Mouse (Mus musculus): ENCODE results near the gene Pigyl. TPM values are rescaled to one million over a fixed set of nuclear protein-coding genes. Genes with fewer than 3 reads are reported as not detected.

The Pigyl gene
- polyA plus RNA-seq (2012; rRNA removed): 64.8 and 73.5 TPM in 2 replicates

- Histone ChIP-seq H3K36me3 (ENCODE audit: control insufficient read depth, insufficient read depth, low read length) (no peaks in the 10 kb centered on the region), H3K4me3 (ENCODE audit: control insufficient read depth, low read depth, low read length) (peak within 1 kb of the TSS; percentile 97), H3K27me3 (ENCODE audit: control insufficient read depth, insufficient read depth, low read length) (no peaks in the 10 kb centered on the region), H3K27ac (ENCODE audit: control insufficient read depth, insufficient read depth, low read depth, low read length) (peak within 1 kb of the TSS; percentile 94), H3K4me1 (ENCODE audit: control insufficient read depth, insufficient read depth, low read length) (peaks cover 20% of the 10 kb centered on the region)
- TF ChIP-seq POLR2A (IDR thresholded peaks at IDR 0.05; ENCODE audit: control insufficient read depth, low read depth, low read length): peak; percentile 77
- TF ChIP-seq CTCF (IDR thresholded peaks at IDR 0.05; ENCODE audit: control insufficient read depth, insufficient read depth, insufficient replicate concordance, low read depth, low read length): no peak
Observed at GRCm38 (mm10) chr9:22156497-22157245, at the start of gene Pigyl. Pigyl (plus strand) TSS chr9:22156846.

- no peaks in the 10 kb centered on the region for H3K27me3 ChIP-seq (ENCODE audit: control insufficient read depth, insufficient read depth, low read length)
- H3K27ac ChIP-seq (ENCODE audit: control insufficient read depth, insufficient read depth, low read depth, low read length): no peak overlapping the region
- H3K4me3 ChIP-seq (ENCODE audit: control insufficient read depth, low read depth, low read length): no peak overlapping the region
- TF ChIP-seq POLR2A (IDR thresholded peaks at IDR 0.05; ENCODE audit: control insufficient read depth, low read depth, low read length) (no peak), CTCF (IDR thresholded peaks at IDR 0.05; ENCODE audit: control insufficient read depth, insufficient read depth, insufficient replicate concordance, low read depth, low read length) (no peak)
- no peaks in the 10 kb centered on the region for H3K4me1 ChIP-seq (ENCODE audit: control insufficient read depth, insufficient read depth, low read length)
- peaks cover 2% of the 10 kb centered on the region for H3K36me3 ChIP-seq (ENCODE audit: control insufficient read depth, insufficient read depth, low read length)
Observed at GRCm38 (mm10) chr9:22108194-22108593, 48.5 kb upstream of the Pigyl start.

GRCm38 (mm10) chr9:22115635-22116034 lies 41.0 kb upstream of the Pigyl start:
- Histone ChIP-seq H3K36me3 (ENCODE audit: control insufficient read depth, insufficient read depth, low read length) (peaks cover 4% of the 10 kb centered on the region), H3K4me1 (ENCODE audit: control insufficient read depth, insufficient read depth, low read length) (peaks cover 6% of the 10 kb centered on the region), H3K4me3 (ENCODE audit: control insufficient read depth, low read depth, low read length) (peak overlapping the region; percentile 92), H3K27me3 (ENCODE audit: control insufficient read depth, insufficient read depth, low read length) (no peaks in the 10 kb centered on the region), H3K27ac (ENCODE audit: control insufficient read depth, insufficient read depth, low read depth, low read length) (no peak overlapping the region)
- TF ChIP-seq CTCF (IDR thresholded peaks at IDR 0.05; ENCODE audit: control insufficient read depth, insufficient read depth, insufficient replicate concordance, low read depth, low read length) (no peak), POLR2A (IDR thresholded peaks at IDR 0.05; ENCODE audit: control insufficient read depth, low read depth, low read length) (no peak)

- Histone ChIP-seq H3K27me3 (ENCODE audit: control insufficient read depth, insufficient read depth, low read length) (no peaks in the 10 kb centered on the region), H3K4me1 (ENCODE audit: control insufficient read depth, insufficient read depth, low read length) (peaks cover 6% of the 10 kb centered on the region), H3K36me3 (ENCODE audit: control insufficient read depth, insufficient read depth, low read length) (peaks cover 4% of the 10 kb centered on the region), H3K4me3 (ENCODE audit: control insufficient read depth, low read depth, low read length) (peak overlapping the region; percentile 92), H3K27ac (ENCODE audit: control insufficient read depth, insufficient read depth, low read depth, low read length) (peak overlapping the region; percentile 95)
- no peak for TF ChIP-seq POLR2A (IDR thresholded peaks at IDR 0.05; ENCODE audit: control insufficient read depth, low read depth, low read length)
Observed at GRCm38 (mm10) chr9:22116086-22116485, 40.6 kb upstream of the Pigyl start.

DNA sequence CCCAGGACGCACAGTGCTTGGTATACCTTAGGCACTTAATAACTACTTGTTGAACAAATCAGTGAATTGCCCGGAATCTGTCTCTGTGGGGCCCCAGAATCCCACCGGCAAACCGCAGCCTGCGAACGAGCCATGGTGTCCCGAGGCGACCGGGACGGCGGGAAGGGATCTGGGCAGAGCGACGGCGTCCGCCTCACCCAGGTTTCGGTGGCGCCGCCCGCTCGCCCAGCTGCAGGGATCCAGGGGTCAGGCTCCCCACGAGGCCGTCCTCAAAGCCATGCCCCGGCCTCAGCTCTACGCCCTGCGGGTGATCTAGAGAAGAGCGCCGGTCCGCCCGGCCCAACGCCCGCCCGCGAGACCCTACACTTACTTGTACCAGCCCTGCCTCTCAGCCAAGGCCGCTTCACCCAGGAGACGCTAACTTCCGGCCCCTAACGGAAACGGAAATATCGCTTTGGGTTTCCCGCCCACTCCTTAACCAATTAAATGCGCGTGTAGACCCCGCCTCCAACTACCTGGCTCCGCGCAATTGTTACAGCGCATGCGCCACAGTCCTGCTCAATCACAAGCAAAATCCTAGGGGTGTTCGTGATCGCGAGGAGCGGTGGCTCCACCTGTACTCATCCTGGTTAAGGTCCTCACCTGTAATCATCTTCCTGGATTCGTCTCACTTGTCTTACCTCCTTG lies 39.8 kb upstream of the Pigyl start, which contains the start of gene Elof1:
Elof1 (minus strand) TSS at position 433 of the 687 bp plus-strand sequence.
- no peaks in the 10 kb centered on the region for H3K27me3 ChIP-seq (ENCODE audit: control insufficient read depth, insufficient read depth, low read length)
- peaks cover 6% of the 10 kb centered on the region for H3K4me1 ChIP-seq (ENCODE audit: control insufficient read depth, insufficient read depth, low read length)
- H3K36me3 ChIP-seq (ENCODE audit: control insufficient read depth, insufficient read depth, low read length): peaks cover 4% of the 10 kb centered on the region
- peak within 1 kb of the TSS; percentile 92 for H3K4me3 ChIP-seq (ENCODE audit: control insufficient read depth, low read depth, low read length)
- TF ChIP-seq CTCF (IDR thresholded peaks at IDR 0.05; ENCODE audit: control insufficient read depth, insufficient read depth, insufficient replicate concordance, low read depth, low read length): no peak
- peak; percentile 95 for TF ChIP-seq POLR2A (IDR thresholded peaks at IDR 0.05; ENCODE audit: control insufficient read depth, low read depth, low read length)
- peak within 1 kb of the TSS; percentile 95 for H3K27ac ChIP-seq (ENCODE audit: control insufficient read depth, insufficient read depth, low read depth, low read length)

- peak overlapping the region; percentile 92 for H3K27ac ChIP-seq (ENCODE audit: control insufficient read depth, insufficient read depth, low read depth, low read length)
- TF ChIP-seq POLR2A (IDR thresholded peaks at IDR 0.05; ENCODE audit: control insufficient read depth, low read depth, low read length) (no peak), CTCF (IDR thresholded peaks at IDR 0.05; ENCODE audit: control insufficient read depth, insufficient read depth, insufficient replicate concordance, low read depth, low read length) (no peak)
- no peaks in the 10 kb centered on the region for H3K27me3 ChIP-seq (ENCODE audit: control insufficient read depth, insufficient read depth, low read length)
- H3K4me3 ChIP-seq (ENCODE audit: control insufficient read depth, low read depth, low read length): peak overlapping the region; percentile 92
- H3K36me3 ChIP-seq (ENCODE audit: control insufficient read depth, insufficient read depth, low read length): peaks cover 1% of the 10 kb centered on the region
- H3K4me1 ChIP-seq (ENCODE audit: control insufficient read depth, insufficient read depth, low read length): peaks cover 6% of the 10 kb centered on the region
Observed at GRCm38 (mm10) chr9:22117754-22118456, 38.7 kb upstream of the Pigyl start.

DNA sequence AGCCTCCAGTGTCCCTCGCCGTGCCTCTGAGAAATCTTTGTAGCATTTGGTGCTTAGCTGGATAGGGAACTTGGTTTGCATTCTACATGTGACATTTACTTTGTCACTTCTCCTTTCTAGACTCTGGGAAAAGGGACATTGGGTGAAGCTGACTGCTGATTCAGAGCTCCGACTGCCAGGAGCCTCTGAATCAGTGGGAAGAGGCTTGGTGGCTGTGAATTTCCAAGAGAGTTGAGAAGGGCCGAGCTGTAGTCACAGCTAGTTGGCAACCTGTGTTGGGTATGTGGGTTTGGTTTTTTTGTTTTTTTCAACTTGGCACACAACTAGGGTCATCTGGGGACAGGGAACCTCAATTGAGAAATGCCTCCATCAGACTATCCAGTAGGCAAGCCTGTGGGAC lies 37.1 kb upstream of the Pigyl start:
- no peak overlapping the region for H3K27ac ChIP-seq (ENCODE audit: control insufficient read depth, insufficient read depth, low read depth, low read length)
- no peak overlapping the region for H3K4me3 ChIP-seq (ENCODE audit: control insufficient read depth, low read depth, low read length)
- no peak for TF ChIP-seq POLR2A (IDR thresholded peaks at IDR 0.05; ENCODE audit: control insufficient read depth, low read depth, low read length)
- TF ChIP-seq CTCF (IDR thresholded peaks at IDR 0.05; ENCODE audit: control insufficient read depth, insufficient read depth, insufficient replicate concordance, low read depth, low read length): no peak
- no peaks in the 10 kb centered on the region; the same call in none of the 2 replicates for H3K36me3 ChIP-seq (ENCODE audit: control insufficient read depth, insufficient read depth, low read length)
- no peaks in the 10 kb centered on the region for H3K27me3 ChIP-seq (ENCODE audit: control insufficient read depth, insufficient read depth, low read length)
- peaks cover 6% of the 10 kb centered on the region for H3K4me1 ChIP-seq (ENCODE audit: control insufficient read depth, insufficient read depth, low read length)

All from testis, adult 2 months (tissue).